Mouse (Mus musculus) hindbrain, embryonic 14.5 days (tissue): ENCODE data around the gene Arhgap44. TPM values are rescaled to one million over a fixed set of nuclear protein-coding genes. Genes with fewer than 3 reads are reported as not detected.

ENCODE experiments used
- ATAC-seq: fragments of 200-750 bp; cut with Nextera tagmentation; 2 replicates; pipeline ENCODE4 v1.8.0; 2017; ENCODE audit warnings: moderate number of reproducible peaks, mild to moderate bottlenecking, moderate TSS enrichment, moderate library complexity; ENCODE audit not compliant: low FRiP score
- DNase-seq: peaks from one replicate; pipeline ENCODE4 v3.0.0-alpha.2; 2015; ENCODE audit warnings: low spot score
- H3K27ac ChIP-seq: fragments of 300-500 bp; sonication (generic); 2 replicates; pipeline ENCODE4 v1.5.1; 2014; ENCODE audit warnings: mild to moderate bottlenecking, moderate library complexity
- H3K27me3 ChIP-seq: fragments of 300-500 bp; sonication (generic); 2 replicates; pipeline ENCODE4 v1.6.1; 2014; ENCODE audit warnings: mild to moderate bottlenecking, low read length, mixed read lengths; ENCODE audit not compliant: control insufficient read depth, insufficient read depth
- H3K36me3 ChIP-seq: fragments of 300-500 bp; sonication (generic); replicated peaks from 2 replicates; pipeline ENCODE4 v1.6.1; 2014; ENCODE audit not compliant: control insufficient read depth, insufficient read depth
- H3K4me1 ChIP-seq: fragments of 300-500 bp; sonication (generic); replicated peaks from 2 replicates; pipeline ENCODE4 v1.6.1; 2014; ENCODE audit warnings: antibody characterized with exemption, low read length, mixed read lengths; ENCODE audit not compliant: control insufficient read depth, insufficient read depth
- H3K4me2 ChIP-seq: fragments of 300-500 bp; sonication (generic); replicated peaks from 2 replicates; pipeline ENCODE4 v1.6.1; 2014; ENCODE audit warnings: mild to moderate bottlenecking, moderate library complexity
- H3K4me3 ChIP-seq: fragments of 300-500 bp; sonication (generic); replicated peaks from 2 replicates; pipeline ENCODE4 v1.5.1; 2014; ENCODE audit warnings: mild to moderate bottlenecking, low read length
- H3K9ac ChIP-seq: fragments of 300-500 bp; sonication (generic); 2 replicates; pipeline ENCODE4 v1.6.1; 2014
- H3K9me3 ChIP-seq: fragments of 300-500 bp; sonication (generic); 2 replicates; pipeline ENCODE4 v1.6.1; 2016; ENCODE audit warnings: low read length; ENCODE audit not compliant: control insufficient read depth
- WGBS: fragments of 180-500 bp; shearing (Covaris S2); extraction: QIAGEN DNeasy Blood & Tissue Kit; methylation state at CpG from one replicate; pipeline ENCODE4 v1.1.7; 2014; 5-methylcytosine and 5-hydroxymethylcytosine counted together
- polyA plus RNA-seq: library from polyadenylated mRNA; unstranded; fragments of >200 nt; fragmentation: Nextera tagmentation; extraction: Ambion mirVana; gene quantifications from 2 replicates; pipeline ENCODE4 v1.2.1, GENCODE M21; 2014

The Arhgap44 gene
- polyA plus RNA-seq, 1 experiment from 2014 or later = 17.7 TPM

DNA sequence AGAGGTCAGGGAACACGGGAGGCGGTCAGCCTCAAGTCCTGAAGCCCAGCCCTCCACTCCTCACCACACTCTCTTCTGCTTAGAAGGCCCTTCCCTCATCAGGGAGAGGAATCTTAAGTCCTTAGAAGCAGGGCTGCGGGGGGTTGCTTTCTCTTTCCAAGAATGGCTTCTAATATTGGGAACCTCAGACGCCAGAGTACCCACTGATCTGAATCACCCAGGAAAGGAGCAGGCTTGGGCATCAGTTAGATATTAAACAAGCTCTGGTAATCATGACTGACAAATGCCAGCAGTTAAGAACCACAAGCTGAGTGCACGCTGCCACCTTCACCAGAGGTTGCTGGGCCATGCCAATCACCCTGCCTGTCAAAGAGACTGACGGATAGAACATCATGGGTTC, 148.9 kb downstream of the Arhgap44 start:
- Histone ChIP-seq H3K4me2 (no peak overlapping the region), H3K27ac (no peak overlapping the region), H3K36me3 (peaks cover 6% of the 10 kb centered on the region; the same call in 1 of the 2 replicates), H3K4me1 (no peaks in the 10 kb centered on the region), H3K9ac (no peak overlapping the region), H3K27me3 (no peaks in the 10 kb centered on the region), H3K4me3 (no peak overlapping the region), H3K9me3 (no peaks in the 10 kb centered on the region)
- DNase-seq (no peak), ATAC-seq (no peak)
- WGBS = 81% methylated on average over 6 of the region's 6 CpGs

DNA sequence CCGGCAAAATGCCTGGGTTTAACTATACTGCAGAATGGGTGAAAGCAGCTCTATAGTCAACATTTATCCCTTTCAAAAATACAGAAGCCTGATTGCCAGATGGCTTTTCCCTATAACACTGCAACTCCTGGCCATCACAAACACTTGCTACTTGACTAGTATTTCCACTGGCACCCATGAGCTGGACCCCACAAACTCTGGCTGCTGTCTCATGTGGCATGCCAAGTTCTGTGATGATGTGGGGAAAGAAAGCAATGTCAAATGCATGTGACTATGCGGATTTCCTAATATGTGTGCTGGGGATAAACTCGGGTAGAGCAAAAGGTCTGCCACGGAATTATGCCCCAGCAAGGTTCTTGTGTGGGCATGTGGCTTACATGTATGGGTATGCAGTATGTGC, 156.7 kb downstream of the Arhgap44 start:
- Histone ChIP-seq H3K4me2 (no peak overlapping the region), H3K27ac (no peak overlapping the region), H3K36me3 (peaks cover 52% of the 10 kb centered on the region), H3K9ac (no peak overlapping the region), H3K4me3 (no peak overlapping the region), H3K4me1 (no peaks in the 10 kb centered on the region), H3K27me3 (no peaks in the 10 kb centered on the region), H3K9me3 (no peaks in the 10 kb centered on the region)
- DNase-seq (no peak), ATAC-seq (no peak)
- WGBS = 90% methylated on average over 4 of the region's 4 CpGs

DNA sequence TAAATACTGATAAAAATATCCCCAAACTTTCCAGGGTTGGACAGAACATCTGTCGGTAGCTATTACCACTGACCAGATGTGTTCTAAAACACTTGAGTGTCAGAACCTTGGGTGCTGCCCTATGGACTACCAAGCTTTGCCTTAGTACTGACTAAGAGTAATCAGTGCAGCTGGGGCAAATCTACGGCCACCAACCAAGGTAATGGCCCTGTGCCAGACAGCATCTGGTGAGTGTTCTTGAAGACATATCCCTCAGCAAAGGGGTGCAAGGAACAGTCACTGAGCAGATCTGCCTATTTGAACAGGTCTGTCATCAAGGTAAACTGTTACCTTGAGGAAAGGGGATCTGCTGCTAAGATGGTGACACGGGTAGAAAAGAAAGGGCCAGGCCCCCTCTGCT, 157.9 kb downstream of the Arhgap44 start:
- no peak overlapping the region for H3K27ac ChIP-seq
- 87% methylated on average over 3 of the region's 3 CpGs for WGBS
- DNase-seq (no peak), ATAC-seq (no peak)
- no peaks in the 10 kb centered on the region for H3K27me3 ChIP-seq
- H3K4me3 ChIP-seq = no peak overlapping the region
- no peak overlapping the region for H3K9ac ChIP-seq
- H3K9me3 ChIP-seq = no peaks in the 10 kb centered on the region
- no peaks in the 10 kb centered on the region for H3K4me1 ChIP-seq
- no peak overlapping the region for H3K4me2 ChIP-seq
- H3K36me3 ChIP-seq = peaks cover 64% of the 10 kb centered on the region

DNA sequence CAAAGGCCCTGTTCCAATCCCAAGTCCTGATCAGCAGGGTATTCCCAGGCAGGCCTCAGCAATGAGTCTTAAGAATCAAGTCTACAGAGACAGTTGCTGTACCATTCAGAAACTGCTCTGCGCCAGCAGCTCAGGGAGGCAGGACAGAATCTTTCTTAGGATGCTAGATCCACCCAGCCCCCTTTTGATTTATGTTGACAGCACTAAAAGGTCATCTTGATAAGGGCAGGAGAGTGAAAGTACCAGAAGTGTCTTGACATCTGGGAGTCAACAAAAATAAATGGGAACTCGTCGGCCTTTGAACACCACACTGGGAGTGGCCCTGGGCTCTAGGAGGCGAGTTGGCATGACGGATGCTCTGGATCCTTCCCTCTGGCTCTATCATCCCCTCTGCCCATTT, 159.2 kb downstream of the Arhgap44 start:
- Histone ChIP-seq H3K4me2 (no peak overlapping the region), H3K9me3 (no peaks in the 10 kb centered on the region), H3K36me3 (peaks cover 76% of the 10 kb centered on the region), H3K27ac (no peak overlapping the region), H3K4me3 (no peak overlapping the region), H3K27me3 (no peaks in the 10 kb centered on the region), H3K9ac (no peak overlapping the region), H3K4me1 (no peaks in the 10 kb centered on the region)
- no peak for DNase-seq
- 80% methylated on average over 5 of the region's 5 CpGs for WGBS
- ATAC-seq = no peak

DNA sequence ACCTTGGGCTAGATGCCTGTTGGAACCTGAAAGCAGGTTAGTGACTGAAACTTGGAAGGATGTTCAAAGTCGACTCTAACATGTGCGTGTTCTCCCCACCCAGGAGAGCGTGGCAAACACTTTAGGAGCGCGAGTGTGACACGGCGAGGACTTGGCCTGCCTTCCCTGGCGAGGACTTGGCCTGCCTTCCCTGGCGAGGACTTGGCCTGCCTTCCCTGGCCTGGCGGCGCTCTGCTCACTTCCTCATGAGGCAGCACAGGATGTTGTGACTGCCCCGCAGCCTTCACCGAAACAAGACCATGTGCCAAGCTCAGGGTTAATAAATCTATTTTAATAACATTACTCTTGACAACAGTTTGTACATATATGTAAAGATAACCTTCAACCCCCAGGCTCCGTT, 161.0 kb downstream of the Arhgap44 start:
- 93% methylated on average over 14 of the region's 14 CpGs for WGBS
- Histone ChIP-seq H3K27me3 (no peaks in the 10 kb centered on the region), H3K9ac (no peak overlapping the region), H3K36me3 (peaks cover 84% of the 10 kb centered on the region), H3K9me3 (no peaks in the 10 kb centered on the region), H3K4me2 (no peak overlapping the region), H3K4me1 (no peaks in the 10 kb centered on the region), H3K27ac (no peak overlapping the region), H3K4me3 (no peak overlapping the region)
- DNase-seq (no peak), ATAC-seq (no peak)

DNA sequence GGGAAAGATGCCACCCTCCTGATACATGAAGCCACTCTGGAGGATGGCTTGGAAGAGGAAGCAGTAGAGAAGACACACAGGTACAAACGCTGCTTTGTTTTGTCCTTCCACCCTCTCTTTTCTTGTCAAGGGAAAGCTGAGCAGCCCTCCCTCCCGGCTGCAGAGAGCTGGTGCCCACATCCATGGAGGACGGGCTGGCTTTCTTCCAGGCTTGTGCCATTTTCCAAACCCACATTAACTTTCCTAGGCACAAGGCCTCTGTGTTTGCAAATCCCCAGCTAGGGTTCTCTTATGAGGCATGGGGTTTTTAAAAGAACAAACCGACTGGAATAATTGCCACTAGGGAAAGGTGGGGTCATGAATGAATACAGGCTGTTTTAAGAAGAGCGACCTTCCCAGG, 163.1 kb downstream of the Arhgap44 start:
- DNase-seq (no peak), ATAC-seq (no peak)
- 83% methylated on average over 5 of the region's 5 CpGs for WGBS
- Histone ChIP-seq H3K4me1 (no peaks in the 10 kb centered on the region), H3K4me2 (no peak overlapping the region), H3K9me3 (no peaks in the 10 kb centered on the region), H3K36me3 (peaks cover 91% of the 10 kb centered on the region), H3K27me3 (no peaks in the 10 kb centered on the region), H3K27ac (no peak overlapping the region), H3K4me3 (no peak overlapping the region), H3K9ac (no peak overlapping the region)

DNA sequence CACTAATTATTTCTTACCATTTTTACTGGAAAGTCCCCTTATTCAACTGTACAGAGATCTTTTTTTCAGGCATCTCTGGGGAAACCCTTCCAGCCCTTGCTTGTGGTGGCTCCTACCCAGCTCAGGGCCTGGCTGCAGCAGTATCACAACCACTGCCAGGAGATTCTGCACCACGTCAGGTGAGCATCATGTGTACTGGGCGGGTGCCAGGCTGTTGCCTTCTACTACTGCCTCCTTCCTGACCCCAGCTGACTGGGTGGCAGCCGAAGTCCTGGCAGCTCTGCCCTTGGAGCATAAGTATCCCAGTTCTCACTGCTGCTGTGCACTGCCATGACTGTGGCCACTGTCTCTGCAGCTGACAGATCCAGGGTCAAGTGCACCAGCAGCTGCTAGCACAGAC, 164.3 kb downstream of the Arhgap44 start:
- Histone ChIP-seq H3K27me3 (no peaks in the 10 kb centered on the region), H3K4me2 (no peak overlapping the region), H3K4me3 (no peak overlapping the region), H3K27ac (no peak overlapping the region), H3K36me3 (peaks cover 92% of the 10 kb centered on the region), H3K9me3 (no peaks in the 10 kb centered on the region), H3K9ac (no peak overlapping the region), H3K4me1 (no peaks in the 10 kb centered on the region)
- DNase-seq (no peak), ATAC-seq (no peak)
- WGBS = 94% methylated on average over 3 of the region's 3 CpGs

DNA sequence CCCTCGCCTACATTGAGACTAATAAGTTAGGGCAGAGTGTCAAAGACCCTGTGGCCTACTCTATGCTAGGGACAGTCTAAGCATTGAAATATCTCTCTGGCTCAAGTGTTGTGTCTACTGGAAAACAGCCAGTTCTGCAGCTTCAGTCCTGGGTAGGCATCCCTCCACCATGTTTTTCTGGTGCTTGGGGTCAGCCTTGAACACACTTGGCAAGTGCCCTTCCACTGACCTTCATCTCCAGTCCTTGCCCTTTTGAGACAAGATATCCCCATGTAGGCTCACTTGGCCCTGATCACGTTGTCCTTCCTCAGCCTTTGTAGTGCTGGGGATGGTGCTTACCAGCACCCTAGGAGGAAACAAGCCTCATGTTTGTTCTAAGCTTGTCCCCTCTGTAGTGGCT, 174.2 kb downstream of the Arhgap44 start:
- H3K9me3 ChIP-seq = no peaks in the 10 kb centered on the region
- no peaks in the 10 kb centered on the region for H3K4me1 ChIP-seq
- no peak overlapping the region for H3K4me2 ChIP-seq
- H3K4me3 ChIP-seq = no peak overlapping the region
- DNase-seq = no peak
- H3K36me3 ChIP-seq = peaks cover 99% of the 10 kb centered on the region
- WGBS = 96% methylated on average over 2 of the region's 2 CpGs
- H3K27ac ChIP-seq = no peak overlapping the region
- no peaks in the 10 kb centered on the region for H3K27me3 ChIP-seq
- H3K9ac ChIP-seq = no peak overlapping the region
- ATAC-seq = no peak

DNA sequence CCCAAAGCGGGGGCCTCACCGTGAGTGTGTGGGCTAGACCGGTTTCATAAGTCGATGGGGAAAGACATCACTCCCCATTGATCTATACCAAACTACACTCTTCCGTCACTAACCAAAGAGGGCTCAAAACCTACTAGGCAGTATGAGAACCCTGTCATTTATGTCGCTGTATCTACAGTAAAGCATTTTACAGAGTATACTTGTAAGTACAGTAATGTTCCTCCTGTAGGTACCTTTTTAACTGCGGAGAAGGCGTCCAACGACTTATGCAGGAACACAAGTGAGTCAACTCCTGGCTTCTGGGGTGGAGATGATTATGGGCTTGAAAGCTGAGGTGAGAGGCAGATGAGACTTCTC, 183.3 kb downstream of the Arhgap44 start:
- peaks cover 34% of the 10 kb centered on the region for H3K36me3 ChIP-seq
- peak overlapping the region; percentile 85 for H3K9ac ChIP-seq
- H3K27ac ChIP-seq = no peak overlapping the region
- 13% methylated on average over 9 of the region's 9 CpGs for whole genome bisulfite sequencing
- peak overlapping the region; percentile 96 for H3K4me2 ChIP-seq
- H3K4me3 ChIP-seq = peak overlapping the region; percentile 93
- peaks cover 17% of the 10 kb centered on the region for H3K4me1 ChIP-seq
- H3K9me3 ChIP-seq = no peaks in the 10 kb centered on the region
- no peaks in the 10 kb centered on the region for H3K27me3 ChIP-seq
- no peak for DNase-seq
- no peak for ATAC-seq

DNA sequence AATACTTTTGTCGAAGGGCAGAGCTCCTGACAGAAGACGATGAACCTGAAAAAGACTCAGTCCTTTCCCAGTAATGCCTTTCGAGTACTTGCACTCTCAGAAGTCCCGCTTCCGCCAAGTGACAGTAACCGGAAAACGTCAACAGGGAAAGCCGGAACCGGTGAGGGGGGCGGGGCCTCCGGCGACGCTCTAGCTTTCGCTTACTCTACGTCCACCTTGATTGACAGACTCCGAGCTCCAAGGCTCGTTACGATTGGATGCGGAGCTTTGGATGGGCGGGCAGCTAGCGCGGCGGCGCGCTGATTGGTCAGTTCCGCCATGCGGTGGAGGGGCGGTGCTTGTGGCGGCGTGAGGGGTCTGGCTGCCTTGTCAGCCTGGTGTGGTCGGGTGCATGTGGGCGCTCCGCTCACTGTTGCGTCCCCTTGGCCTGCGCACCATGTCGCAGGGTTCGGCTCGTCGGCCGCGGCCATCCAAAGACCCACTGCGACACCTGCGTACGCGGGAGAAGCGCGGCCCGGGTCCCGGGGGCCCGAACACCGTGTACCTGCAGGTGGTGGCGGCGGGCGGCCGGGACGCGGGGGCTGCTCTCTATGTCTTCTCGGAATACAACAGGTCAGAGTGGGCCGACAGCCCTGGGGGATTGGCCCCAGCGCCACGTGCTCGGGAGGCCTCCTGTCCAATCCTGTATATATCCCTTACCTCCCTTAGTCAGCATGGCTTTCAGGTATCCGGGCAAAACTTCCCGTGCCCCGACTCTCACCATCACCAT, 183.9 kb downstream of the Arhgap44 start, which contains the start of gene Elac2:
Elac2 (plus strand) TSS at position 319 of the 769 bp plus-strand sequence.
- peak within 1 kb of the TSS; percentile 39; the same call in 1 of the 2 replicates for H3K27ac ChIP-seq
- no peaks in the 10 kb centered on the region for H3K27me3 ChIP-seq
- no peaks in the 10 kb centered on the region for H3K9me3 ChIP-seq
- ATAC-seq (peak; percentile 100), DNase-seq (peak; percentile 99)
- peak within 1 kb of the TSS; percentile 93 for H3K4me3 ChIP-seq
- peaks cover 28% of the 10 kb centered on the region for H3K36me3 ChIP-seq
- H3K4me1 ChIP-seq = peaks cover 17% of the 10 kb centered on the region
- peak within 1 kb of the TSS; percentile 85 for H3K9ac ChIP-seq
- peak within 1 kb of the TSS; percentile 96 for H3K4me2 ChIP-seq
- 1% methylated on average over 65 of the region's 65 CpGs for WGBS
